ENCODE assay signal across 8 mouse cellular contexts in genomic region chr14:73553122-73553696, GRCm38 (mm10). TPM values are rescaled to one million over a fixed set of nuclear protein-coding genes. Genes with fewer than 3 reads are reported as not detected.
DNase-seq lines count a peak whose midpoint lies in the region; ATAC-seq lines count a peak whose summit lies in the region.

No protein-coding gene starts in this region.

- peak overlapping the region; percentile 85 for H3K27ac ChIP-seq in liver, embryonic 12.5 days

- under 1% methylated on average over 10 of the region's 10 CpGs for WGBS in liver, embryonic 12.5 days (ENCODE audit: insufficient replicate concordance)

- H3K9ac ChIP-seq in liver, embryonic 12.5 days: peak overlapping the region; percentile 97

- DNase-seq in embryo, embryonic 11 days: peak; percentile 4
- DNase-seq in embryo, embryonic 9.5 days (ENCODE audit: extremely low spot score): no peak
- DNase-seq in 3T3-L1 (ENCODE audit: low read depth, low spot score): peak; percentile 22
- no peak for DNase-seq in left cerebral cortex, adult 8-10 months (ENCODE audit: low spot score in 2 of 2)
- DNase-seq in right cerebral cortex, postnatal 36 days (ENCODE audit: low spot score in 2 of 2): no peak
- no peak for DNase-seq in spleen, postnatal 14 days (ENCODE audit: low spot score in 2 of 2)

- H3K27me3 ChIP-seq in erythroblast, embryonic 14.5 days (ENCODE audit: control insufficient read depth): no peaks in the 10 kb centered on the region
- H3K27me3 ChIP-seq in liver, embryonic 12.5 days (replicated peaks): no peaks in the 10 kb centered on the region

- peak; percentile 60 for ATAC-seq in liver, embryonic 12.5 days

- peak overlapping the region; percentile 87 for H3K4me3 ChIP-seq in erythroblast, embryonic 14.5 days (replicated peaks)
- H3K4me3 ChIP-seq in liver, embryonic 12.5 days: peak overlapping the region; percentile 99

- peaks cover 11% of the 10 kb centered on the region for H3K36me3 ChIP-seq in erythroblast, embryonic 14.5 days (ENCODE audit: control insufficient read depth)
- peaks cover 15% of the 10 kb centered on the region for H3K36me3 ChIP-seq in liver, embryonic 12.5 days

- peak overlapping the region; percentile 87 for H3K4me2 ChIP-seq in liver, embryonic 12.5 days

- no peaks in the 10 kb centered on the region for H3K9me3 ChIP-seq in erythroblast, embryonic 14.5 days (ENCODE audit: control insufficient read depth, low read length)
- no peaks in the 10 kb centered on the region for H3K9me3 ChIP-seq in liver, embryonic 12.5 days (replicated peaks)

- peaks cover 17% of the 10 kb centered on the region for H3K4me1 ChIP-seq in erythroblast, embryonic 14.5 days (ENCODE audit: control insufficient read depth)
- peaks cover 22% of the 10 kb centered on the region for H3K4me1 ChIP-seq in liver, embryonic 12.5 days

RNA-seq across cellular contexts. Expression of gene Nudt15, which starts 5.2 kb away (rescaled TPM):
- polyA plus RNA-seq in erythroblast, embryonic 14.5 days (2012): 0.01 and 0.02 TPM in 2 replicates
- polyA plus RNA-seq in liver, embryonic 12.5 days (2016; fragmentation: Nextera tagmentation; extraction: Ambion mirVana): 5.5 and 5.8 TPM in 2 replicates
- 1 to 10 TPM; 5.4 to 9.9 (median 8.4) TPM for total RNA-seq in left cerebral cortex, adult 8-10 months (2022)

RNA-seq across cellular contexts. Expression of gene Sucla2, which starts 28.1 kb away (rescaled TPM):
- 1.1 TPM in 2 replicates for polyA plus RNA-seq in erythroblast, embryonic 14.5 days (2012)
- polyA plus RNA-seq in liver, embryonic 12.5 days (2016; fragmentation: Nextera tagmentation; extraction: Ambion mirVana): 62.5 and 65.1 TPM in 2 replicates
- total RNA-seq in left cerebral cortex, adult 8-10 months (2022): 100 to 1,000 TPM; 146 to 162 (median 151) TPM

RNA-seq across cellular contexts. Expression of gene Med4, which starts 43.4 kb away (rescaled TPM):
- polyA plus RNA-seq in erythroblast, embryonic 14.5 days (2012): 0.33 and 1.0 TPM in 2 replicates
- polyA plus RNA-seq in liver, embryonic 12.5 days (2016; fragmentation: Nextera tagmentation; extraction: Ambion mirVana): 43.0 and 45.1 TPM in 2 replicates
- total RNA-seq in left cerebral cortex, adult 8-10 months (2022): 10 to 100 TPM; 28.2 to 32.6 (median 29.4) TPM

Comparison
In these comparisons a context has a peak if more than half of its experiments do, and no peak if none do; other contexts are left out.
1. DNase-seq: peak in embryo, embryonic 11 days (single experiment) and 3T3-L1 (single experiment); none in embryo, embryonic 9.5 days (single experiment), left cerebral cortex, adult 8-10 months (0 of 2), right cerebral cortex, postnatal 36 days (0 of 2) and spleen, postnatal 14 days (0 of 2).
2. RNA of gene Sucla2, which starts 28.1 kb away (polyA plus RNA-seq): 62.5 to 65.1 TPM in liver, embryonic 12.5 days; 1.1 TPM in erythroblast, embryonic 14.5 days; every median in the first group is over 10 times any median in the second.
3. RNA of gene Med4, which starts 43.4 kb away (polyA plus RNA-seq): 43.0 to 45.1 TPM in liver, embryonic 12.5 days; 0.33 to 1.0 TPM in erythroblast, embryonic 14.5 days; every median in the first group is over 10 times any median in the second.